ENCODE assay signal across 17 mouse cellular contexts in genomic region chrX:65252746-65253145, GRCm38 (mm10).
"Had no signal": no experiment of that assay in that cellular context is flagged by ENCODE, and none has a peak within 500 bp of the region (broad histone marks: within the 10 kb centered on the region; RNA-seq: fewer than 3 reads in every experiment).

No protein-coding gene starts in this region.

- H3K27ac ChIP-seq: lung, embryonic 15.5 days; macrophage; midbrain, embryonic 13.5 days; midbrain, embryonic 15.5 days; neural tube, embryonic 12.5 days; stomach, embryonic 15.5 days; stomach, postnatal 0 days had no signal

- H3K27me3 ChIP-seq: lung, embryonic 15.5 days; megakaryocyte, embryonic 14.5 days; midbrain, embryonic 13.5 days; midbrain, embryonic 15.5 days; neural tube, embryonic 12.5 days; stomach, embryonic 15.5 days had no signal

- H3K4me3 ChIP-seq: lung, embryonic 15.5 days; megakaryocyte, embryonic 14.5 days; midbrain, embryonic 13.5 days; midbrain, embryonic 15.5 days; neural tube, embryonic 12.5 days; stomach, embryonic 15.5 days had no signal

- H3K36me3 ChIP-seq: lung, embryonic 15.5 days; midbrain, embryonic 13.5 days; midbrain, embryonic 15.5 days; neural tube, embryonic 12.5 days; stomach, embryonic 15.5 days had no signal

- H3K9ac ChIP-seq: lung, embryonic 15.5 days; midbrain, embryonic 13.5 days; midbrain, embryonic 15.5 days; neural tube, embryonic 12.5 days; stomach, embryonic 15.5 days had no signal

- H3K9me3 ChIP-seq: lung, embryonic 15.5 days; megakaryocyte, embryonic 14.5 days; midbrain, embryonic 13.5 days; midbrain, embryonic 15.5 days; neural tube, embryonic 12.5 days; stomach, embryonic 15.5 days had no signal

- DNase-seq: lung, adult 2 months; lung, postnatal 14 days; lung, postnatal 36 days; right cerebral cortex, postnatal 14 days; thymus, adult 2 months; thymus, postnatal 25 days; thymus, postnatal 4 days had no signal

- H3K4me2 ChIP-seq: lung, embryonic 15.5 days; midbrain, embryonic 11.5 days; midbrain, embryonic 13.5 days; midbrain, embryonic 15.5 days; neural tube, embryonic 12.5 days; stomach, embryonic 15.5 days had no signal

- H3K4me1 ChIP-seq: lung, embryonic 15.5 days; megakaryocyte, embryonic 14.5 days; midbrain, embryonic 13.5 days; midbrain, embryonic 15.5 days; neural tube, embryonic 12.5 days; stomach, embryonic 15.5 days had no signal

- ATAC-seq: lung, postnatal 0 days; midbrain, embryonic 13.5 days; midbrain, embryonic 15.5 days had no signal
